Mouse (Mus musculus): ENCODE measurements around the gene Ror2.

GRCm38 (mm10) chr13:53195951-53196677 is 89.8 kb downstream of the Ror2 start:
- TF ChIP-seq POLR2A (IDR thresholded peaks at IDR 0.05; ENCODE audit: low read depth, low read length) (no peak), CTCF (IDR thresholded peaks at IDR 0.05; ENCODE audit: extremely low read depth, insufficient read length, insufficient replicate concordance, low read depth, low read length) (no peak)

Data from small intestine, adult 2 months (tissue).